Mouse (Mus musculus) liver, embryonic 12.5 days (tissue): ENCODE results near the gene Tfcp2. TPM values are rescaled to one million over a fixed set of nuclear protein-coding genes. Genes with fewer than 3 reads are reported as not detected.
A peak's percentile ranks its signal among the peaks of the same experiment; 100 is the strongest.

Experiments
- ATAC-seq: fragments of 200-750 bp; cut with Nextera tagmentation; 2 replicates; pipeline ENCODE4 v1.8.0; 2017; ENCODE audit warnings: moderate number of reproducible peaks, mild to moderate bottlenecking, moderate library complexity
- H3K27ac ChIP-seq: fragments of 300-500 bp; sonication (generic); 2 replicates; pipeline ENCODE4 v1.5.1; 2016; ENCODE audit warnings: mild to moderate bottlenecking
- H3K27me3 ChIP-seq: fragments of 300-500 bp; sonication (generic); replicated peaks from 2 replicates; pipeline ENCODE4 v1.6.1; 2016; ENCODE audit warnings: mild to moderate bottlenecking, moderate library complexity
- H3K36me3 ChIP-seq: fragments of 300-500 bp; sonication (generic); 2 replicates; pipeline ENCODE4 v1.6.1; 2016; ENCODE audit warnings: mild to moderate bottlenecking, moderate library complexity
- H3K4me1 ChIP-seq: fragments of 300-500 bp; sonication (generic); 2 replicates; pipeline ENCODE4 v1.6.1; 2016
- H3K4me2 ChIP-seq: fragments of 300-500 bp; sonication (generic); 2 replicates; pipeline ENCODE4 v1.6.1; 2016; ENCODE audit warnings: mild to moderate bottlenecking, moderate library complexity
- H3K4me3 ChIP-seq: fragments of 300-500 bp; sonication (generic); 2 replicates; pipeline ENCODE4 v1.5.1; 2016; ENCODE audit warnings: mild to moderate bottlenecking, moderate library complexity
- H3K9ac ChIP-seq: fragments of 300-500 bp; sonication (generic); 2 replicates; pipeline ENCODE4 v1.6.1; 2016; ENCODE audit warnings: mild to moderate bottlenecking, moderate library complexity
- H3K9me3 ChIP-seq: fragments of 300-500 bp; sonication (generic); replicated peaks from 2 replicates; pipeline ENCODE4 v1.6.1; 2016; ENCODE audit warnings: mild to moderate bottlenecking, moderate library complexity
- WGBS: fragments of 180-500 bp; shearing (Covaris S2); methylation state at CpG from one replicate; pipeline ENCODE4 v1.1.7; 2016; ENCODE audit not compliant: insufficient replicate concordance; 5-methylcytosine and 5-hydroxymethylcytosine counted together
- polyA plus RNA-seq: library from polyadenylated mRNA; unstranded; fragments of >200 nt; fragmentation: Nextera tagmentation; extraction: Ambion mirVana; gene quantifications from 2 replicates; pipeline ENCODE4 v1.2.1, GENCODE M21; 2016

The Tfcp2 gene
- 7.4 and 9.0 TPM in 2 replicates for polyA plus RNA-seq

- no peaks in the 10 kb centered on the region for H3K9me3 ChIP-seq
- H3K36me3 ChIP-seq: peaks cover 12% of the 10 kb centered on the region
- H3K4me2 ChIP-seq: peak within 1 kb of the TSS; percentile 92
- H3K4me3 ChIP-seq: peak within 1 kb of the TSS; percentile 82
- peaks cover 42% of the 10 kb centered on the region for H3K4me1 ChIP-seq
- WGBS: under 1% methylated on average over 84 of the region's 84 CpGs
- H3K27ac ChIP-seq: peak within 1 kb of the TSS; percentile 79
- no peaks in the 10 kb centered on the region for H3K27me3 ChIP-seq
- H3K9ac ChIP-seq: peak within 1 kb of the TSS; percentile 85
- peak; percentile 99 for ATAC-seq
Measured at GRCm38 (mm10) chr15:100551326-100552307, at the start of gene Tfcp2. TSS of gene Tfcp2 (minus strand) at chr15:100552008.

- Histone ChIP-seq H3K36me3 (no peaks in the 10 kb centered on the region), H3K9ac (no peak overlapping the region), H3K27ac (no peak overlapping the region), H3K4me2 (peak overlapping the region; percentile 92), H3K9me3 (no peaks in the 10 kb centered on the region), H3K27me3 (peaks cover 90% of the 10 kb centered on the region), H3K4me3 (peak overlapping the region; percentile 66; the same call in 1 of the 2 replicates), H3K4me1 (peaks cover 34% of the 10 kb centered on the region)
- WGBS: 19% methylated on average over 21 of the region's 21 CpGs
- ATAC-seq: no peak
Measured at GRCm38 (mm10) chr15:100600696-100601272, 49.0 kb upstream of the Tfcp2 start.

GRCm38 (mm10) chr15:100600047-100600695, 48.4 kb upstream of the Tfcp2 start:
- peaks cover 34% of the 10 kb centered on the region for H3K4me1 ChIP-seq
- H3K9ac ChIP-seq: peak overlapping the region; percentile 55
- H3K27ac ChIP-seq: no peak overlapping the region
- peaks cover 85% of the 10 kb centered on the region for H3K27me3 ChIP-seq
- 2% methylated on average over 35 of the region's 35 CpGs for WGBS
- H3K4me3 ChIP-seq: peak overlapping the region; percentile 66
- no peaks in the 10 kb centered on the region for H3K36me3 ChIP-seq
- peak; percentile 22; the same call in 1 of the 2 replicates for ATAC-seq
- no peaks in the 10 kb centered on the region for H3K9me3 ChIP-seq
- H3K4me2 ChIP-seq: peak overlapping the region; percentile 92

- Histone ChIP-seq H3K4me2 (peak within 1 kb of the TSS; percentile 92), H3K27ac (no peak within 1 kb of the TSS), H3K9me3 (no peaks in the 10 kb centered on the region), H3K27me3 (peaks cover 80% of the 10 kb centered on the region), H3K36me3 (no peaks in the 10 kb centered on the region), H3K9ac (peak within 1 kb of the TSS; percentile 55), H3K4me1 (peaks cover 27% of the 10 kb centered on the region), H3K4me3 (peak within 1 kb of the TSS; percentile 66)
- under 1% methylated on average over 73 of the region's 76 CpGs for WGBS
- ATAC-seq: peak; percentile 35; the same call in 1 of the 2 replicates
Measured at GRCm38 (mm10) chr15:100599276-100600046, 47.7 kb upstream of the Tfcp2 start, which contains the start of gene Pou6f1. TSS of gene Pou6f1 (minus strand) at chr15:100599984.

- Histone ChIP-seq H3K27ac (no peak overlapping the region), H3K9ac (no peak overlapping the region), H3K36me3 (no peaks in the 10 kb centered on the region), H3K4me1 (peaks cover 24% of the 10 kb centered on the region), H3K4me2 (peak overlapping the region; percentile 92), H3K9me3 (no peaks in the 10 kb centered on the region), H3K4me3 (peak overlapping the region; percentile 66), H3K27me3 (peaks cover 79% of the 10 kb centered on the region)
- 2% methylated on average over 12 of the region's 12 CpGs for WGBS
- no peak for ATAC-seq
Measured at GRCm38 (mm10) chr15:100598883-100599275, 47.1 kb upstream of the Tfcp2 start.

GRCm38 (mm10) chr15:100598287-100598882, 46.6 kb upstream of the Tfcp2 start:
- no peaks in the 10 kb centered on the region for H3K36me3 ChIP-seq

GRCm38 (mm10) chr15:100592817-100593216, 41.0 kb upstream of the Tfcp2 start:
- no peak overlapping the region for H3K27ac ChIP-seq
- 69% methylated on average over 6 of the region's 6 CpGs for WGBS
- H3K27me3 ChIP-seq: peaks cover 42% of the 10 kb centered on the region
- no peak overlapping the region for H3K9ac ChIP-seq
- no peaks in the 10 kb centered on the region for H3K9me3 ChIP-seq
- H3K4me1 ChIP-seq: no peaks in the 10 kb centered on the region
- no peak overlapping the region for H3K4me3 ChIP-seq
- no peak for ATAC-seq
- H3K36me3 ChIP-seq: no peaks in the 10 kb centered on the region
- no peak overlapping the region for H3K4me2 ChIP-seq

More at GRCm38 (mm10) chr15:100598287-100598882, 46.6 kb upstream of the Tfcp2 start:
- H3K27me3 ChIP-seq: peaks cover 74% of the 10 kb centered on the region
- no peak for ATAC-seq
- H3K9ac ChIP-seq: no peak overlapping the region
- H3K4me2 ChIP-seq: peak overlapping the region; percentile 92
- WGBS: 17% methylated on average over 9 of the region's 9 CpGs
- peaks cover 21% of the 10 kb centered on the region for H3K4me1 ChIP-seq
- no peaks in the 10 kb centered on the region for H3K9me3 ChIP-seq
- H3K27ac ChIP-seq: no peak overlapping the region
- peak overlapping the region; percentile 66 for H3K4me3 ChIP-seq

- WGBS: 36% methylated on average over 8 of the region's 8 CpGs
- no peak overlapping the region for H3K4me2 ChIP-seq
- no peak overlapping the region for H3K27ac ChIP-seq
- no peak for ATAC-seq
- H3K4me1 ChIP-seq: no peaks in the 10 kb centered on the region
- H3K27me3 ChIP-seq: peaks cover 38% of the 10 kb centered on the region
- no peaks in the 10 kb centered on the region for H3K9me3 ChIP-seq
- H3K4me3 ChIP-seq: no peak overlapping the region
- no peak overlapping the region for H3K9ac ChIP-seq
- H3K36me3 ChIP-seq: no peaks in the 10 kb centered on the region
Measured at GRCm38 (mm10) chr15:100590436-100590835, 38.6 kb upstream of the Tfcp2 start.

GRCm38 (mm10) chr15:100588297-100588696, 36.5 kb upstream of the Tfcp2 start:
- Histone ChIP-seq H3K4me2 (no peak overlapping the region), H3K4me1 (no peaks in the 10 kb centered on the region), H3K4me3 (no peak overlapping the region), H3K27me3 (peaks cover 39% of the 10 kb centered on the region), H3K9ac (no peak overlapping the region), H3K36me3 (no peaks in the 10 kb centered on the region), H3K27ac (no peak overlapping the region), H3K9me3 (no peaks in the 10 kb centered on the region)
- WGBS: 41% methylated on average over 6 of the region's 6 CpGs
- no peak for ATAC-seq

- Histone ChIP-seq H3K9me3 (no peaks in the 10 kb centered on the region), H3K4me1 (no peaks in the 10 kb centered on the region), H3K4me2 (no peak overlapping the region), H3K27me3 (peaks cover 42% of the 10 kb centered on the region), H3K4me3 (no peak overlapping the region), H3K27ac (no peak overlapping the region), H3K9ac (no peak overlapping the region), H3K36me3 (no peaks in the 10 kb centered on the region)
- WGBS: 63% methylated on average over 4 of the region's 4 CpGs
- ATAC-seq: no peak
Measured at GRCm38 (mm10) chr15:100587166-100587565, 35.4 kb upstream of the Tfcp2 start.

GRCm38 (mm10) chr15:100585931-100586330, 34.1 kb upstream of the Tfcp2 start:
- 84% methylated on average over 16 of the region's 16 CpGs for WGBS
- H3K9ac ChIP-seq: no peak overlapping the region
- peaks cover 44% of the 10 kb centered on the region for H3K27me3 ChIP-seq
- no peaks in the 10 kb centered on the region for H3K36me3 ChIP-seq
- H3K27ac ChIP-seq: no peak overlapping the region
- ATAC-seq: no peak
- no peak overlapping the region for H3K4me2 ChIP-seq
- H3K4me1 ChIP-seq: no peaks in the 10 kb centered on the region
- H3K9me3 ChIP-seq: no peaks in the 10 kb centered on the region
- no peak overlapping the region for H3K4me3 ChIP-seq
